Mouse (Mus musculus): ENCODE data around the gene Ebf3.

Gene Ebf3

GRCm38 (mm10) chr7:137311341-137312110 lies 2.7 kb downstream of the Ebf3 start:
- no peak for DNase-seq

GRCm38 (mm10) chr7:137310876-137311275 lies 3.4 kb downstream of the Ebf3 start:
- DNase-seq = no peak

GRCm38 (mm10) chr7:137310091-137310761 lies 4.0 kb downstream of the Ebf3 start:
- DNase-seq = no peak

GRCm38 (mm10) chr7:137309071-137310066 lies 4.9 kb downstream of the Ebf3 start:
- DNase-seq = no peak

GRCm38 (mm10) chr7:137308061-137309060 lies 5.9 kb downstream of the Ebf3 start:
- no peak for DNase-seq

DNA sequence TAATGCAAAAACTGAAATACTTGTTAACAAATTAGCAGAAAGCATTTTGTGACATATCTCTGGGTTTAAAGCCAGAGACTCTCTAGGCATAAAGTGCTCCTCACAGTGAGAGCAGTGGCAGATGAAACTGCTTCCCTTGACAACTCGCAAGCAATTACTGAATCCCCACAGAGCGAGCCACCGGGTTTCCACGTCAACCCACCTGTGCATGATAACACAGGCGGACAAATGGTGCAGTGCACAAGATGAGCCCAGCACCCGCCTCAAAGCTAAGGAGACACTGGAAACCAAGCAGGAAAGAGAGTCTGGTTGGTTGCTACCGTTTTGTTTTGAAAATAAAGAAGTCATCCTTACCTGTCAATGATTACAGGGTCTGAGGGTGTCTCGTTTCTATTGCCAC lies 7.1 kb downstream of the Ebf3 start:
- no peak for DNase-seq

DNA sequence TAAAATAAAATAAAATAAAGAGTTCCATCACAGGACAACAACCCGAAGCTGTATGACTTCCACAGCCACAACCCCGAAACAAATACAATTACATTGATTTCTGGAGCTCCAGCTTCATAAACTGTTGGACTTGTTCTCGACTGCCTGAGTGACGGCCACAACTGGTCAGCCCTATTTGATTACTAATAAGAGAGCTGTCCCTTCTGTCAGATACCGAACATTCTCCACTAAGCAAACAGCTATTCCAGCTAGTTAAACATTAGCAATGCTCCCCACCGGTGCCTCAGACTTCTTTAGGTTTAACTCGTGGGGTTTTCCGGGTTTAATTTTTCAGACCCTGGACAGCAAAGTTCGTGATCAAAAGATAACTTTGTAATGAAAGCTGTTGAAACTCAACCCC lies 8.1 kb downstream of the Ebf3 start:
- no peak for DNase-seq

DNA sequence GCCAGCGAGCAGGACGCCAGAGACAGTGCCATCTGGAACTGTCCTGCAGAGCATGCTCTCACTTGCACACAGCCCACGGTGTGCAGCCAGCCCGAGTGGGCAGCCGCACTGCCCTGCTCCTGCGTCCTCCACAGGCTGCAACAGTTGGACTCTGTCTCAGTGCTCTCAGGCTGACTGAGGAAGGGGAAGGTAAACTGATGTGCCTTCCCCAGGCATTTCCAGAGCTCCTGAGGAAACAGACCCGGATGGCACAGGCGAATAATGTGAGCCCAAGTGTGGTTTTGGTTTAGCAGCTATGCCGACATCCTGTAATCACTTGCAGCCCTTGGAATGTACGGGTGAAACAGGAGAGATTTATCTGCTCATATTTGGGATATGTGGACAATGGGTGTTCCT lies 10.5 kb downstream of the Ebf3 start:
- no peak for DNase-seq

- no peak for DNase-seq
Measured at GRCm38 (mm10) chr7:137302961-137303775, 11.1 kb downstream of the Ebf3 start.

- no peak for DNase-seq
Measured at GRCm38 (mm10) chr7:137302161-137302560, 12.1 kb downstream of the Ebf3 start.

GRCm38 (mm10) chr7:137301329-137301751 lies 12.9 kb downstream of the Ebf3 start:
- DNase-seq = no peak

- no peak for DNase-seq
Measured at GRCm38 (mm10) chr7:137300826-137301225, 13.4 kb downstream of the Ebf3 start.

- DNase-seq = no peak
Measured at GRCm38 (mm10) chr7:137300169-137300568, 14.1 kb downstream of the Ebf3 start.

DNA sequence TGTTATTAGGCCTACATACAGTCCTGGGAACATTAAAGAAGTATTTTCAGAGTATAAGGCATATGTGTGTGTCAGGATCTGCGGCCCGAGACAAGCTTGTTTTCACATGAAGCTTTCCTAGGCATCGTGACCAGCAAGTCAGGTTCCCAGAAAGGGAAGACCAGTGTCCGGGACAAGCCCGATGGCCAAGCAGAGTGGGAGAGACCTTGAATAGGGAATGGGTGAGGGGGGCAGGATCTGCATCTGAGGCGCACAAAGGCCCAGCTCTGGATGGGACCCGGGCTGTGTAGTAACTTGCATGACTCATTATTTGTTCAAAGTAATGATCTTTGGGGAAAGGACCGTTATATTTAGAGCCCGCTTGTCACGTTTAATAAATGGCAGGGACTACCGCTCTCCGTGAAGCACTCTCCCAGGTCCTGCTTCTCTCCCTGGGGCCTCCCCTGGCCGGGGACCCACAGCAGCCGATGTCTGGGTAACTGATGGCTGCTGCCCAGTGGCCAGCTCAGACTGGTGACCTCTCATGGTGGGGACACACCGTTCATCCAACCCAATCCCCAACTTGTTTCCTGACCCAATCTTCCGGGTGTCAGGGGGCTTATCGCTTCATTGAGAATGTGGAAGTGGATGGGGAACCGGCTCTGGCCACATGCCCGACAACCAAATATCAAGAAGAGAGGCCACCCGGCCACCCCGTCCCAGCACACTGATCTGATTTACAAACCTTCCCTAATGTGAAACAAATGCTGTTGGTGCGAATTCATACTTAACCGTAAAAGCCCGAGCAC lies 16.5 kb downstream of the Ebf3 start:
- no peak for DNase-seq

DNA sequence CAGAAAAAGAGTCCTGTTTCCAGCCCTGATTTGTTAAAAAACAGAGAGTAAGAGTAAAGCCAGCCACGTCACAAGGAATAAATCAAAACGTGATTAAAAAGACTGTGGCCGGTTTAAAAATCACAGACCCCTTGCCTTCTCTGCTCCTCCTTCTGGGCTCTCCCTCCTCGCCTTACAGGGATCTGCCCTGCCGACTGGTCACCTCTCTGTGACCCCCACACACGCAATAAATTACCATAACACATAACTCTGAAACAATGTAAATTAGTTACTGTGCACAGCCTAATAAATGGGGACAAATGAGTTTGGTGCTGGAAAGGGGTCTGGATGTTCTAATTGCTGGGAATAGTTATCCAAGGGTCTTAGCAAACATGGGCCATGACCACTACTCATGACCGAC lies 17.1 kb downstream of the Ebf3 start:
- no peak for DNase-seq

DNA sequence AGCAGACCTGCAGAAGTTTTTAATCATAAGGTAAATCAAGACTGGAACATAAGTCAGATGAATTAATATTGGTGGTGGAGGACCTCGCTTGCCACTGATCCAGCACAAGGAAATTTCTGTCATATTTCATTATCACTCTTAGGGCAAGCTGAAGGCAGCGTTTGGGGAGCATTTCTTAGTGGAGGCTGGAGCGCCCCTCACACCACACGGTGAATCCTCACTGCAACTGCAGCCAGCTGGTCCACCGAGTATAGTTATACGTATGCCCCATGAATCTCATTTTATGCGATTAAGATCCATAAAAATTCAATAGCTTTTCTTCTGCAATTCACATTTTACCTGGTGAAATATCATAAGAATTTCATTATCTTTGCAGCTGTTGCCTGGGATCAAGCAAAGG lies 18.6 kb downstream of the Ebf3 start:
- DNase-seq = no peak

- DNase-seq = no peak
Measured at GRCm38 (mm10) chr7:137294446-137294845, 19.8 kb downstream of the Ebf3 start.

- no peak for DNase-seq
Measured at GRCm38 (mm10) chr7:137289290-137289957, 24.8 kb downstream of the Ebf3 start.

GRCm38 (mm10) chr7:137278171-137278570 lies 36.1 kb downstream of the Ebf3 start:
- no peak for DNase-seq

- DNase-seq = no peak
Measured at GRCm38 (mm10) chr7:137277713-137278112, 36.5 kb downstream of the Ebf3 start.

All from lung, postnatal 4 days (tissue).